Mouse (Mus musculus) T-helper 1 cell (primary cell): ENCODE measurements at regions not wholly inside any gene's neighbourhood (a gene's known extent, or its start where the extent isn't known, plus 50 kb on each side); places are given as distances from the start of the nearest gene placed in this dataset.

Experiments
- in situ Hi-C: fragments of 300-600 bp; cut with MboI, MseI; formaldehyde crosslinking; loops from one replicate; pipeline ENCODE4 v1.15.1; 2025; ENCODE audit warnings: high pct_unique_total_duplicates

DNA sequence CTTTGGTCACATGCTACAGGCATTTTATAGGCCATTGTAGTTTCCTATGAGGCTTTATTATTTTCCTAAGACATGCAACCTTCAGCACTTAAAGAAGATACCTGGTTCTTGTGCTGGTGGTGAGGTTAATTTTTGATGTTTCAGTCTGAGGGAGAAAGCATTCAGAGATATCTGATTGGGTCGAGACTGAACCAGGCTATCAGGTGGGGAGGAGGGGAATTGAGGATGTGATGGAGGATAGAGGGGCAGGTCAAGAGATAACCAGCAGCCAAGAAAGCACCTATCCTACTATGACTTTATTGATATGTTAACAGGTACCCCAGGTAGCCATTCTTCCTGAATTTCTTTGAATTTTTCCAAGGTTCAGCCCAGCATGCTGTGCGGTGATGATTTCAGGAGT is 74.1 kb upstream of the Zfp988 start:
- in situ Hi-C loops, result loop anchor here (5.0 to 25.0 kb wide), 6 partner anchors 83 to 1714 kb away; partner anchors contain the start of gene Zfp989

DNA sequence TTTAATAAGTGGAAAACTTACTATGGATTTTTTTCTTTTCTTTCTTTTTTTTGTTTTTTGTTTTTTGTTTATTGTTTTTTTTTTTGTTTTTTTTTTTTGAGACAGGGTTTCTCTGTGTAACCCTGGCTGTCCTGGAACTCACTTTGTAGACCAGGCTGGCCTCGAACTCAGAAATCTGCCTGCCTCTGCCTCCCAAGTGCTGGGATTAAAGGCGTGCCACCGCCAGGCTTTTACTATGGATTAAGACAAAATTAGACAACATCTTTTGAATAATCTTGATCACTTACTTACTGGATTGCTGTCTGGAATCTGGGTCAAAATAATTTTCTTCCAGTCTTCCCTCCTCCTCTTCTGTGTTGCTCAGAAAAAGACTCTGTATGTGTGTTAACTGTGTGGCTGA is 73.7 kb upstream of the Zfp988 start:
- in situ Hi-C loops, result loop anchor here (5.0 to 25.0 kb wide), 6 partner anchors 83 to 1714 kb away; partner anchors contain the start of gene Zfp989

DNA sequence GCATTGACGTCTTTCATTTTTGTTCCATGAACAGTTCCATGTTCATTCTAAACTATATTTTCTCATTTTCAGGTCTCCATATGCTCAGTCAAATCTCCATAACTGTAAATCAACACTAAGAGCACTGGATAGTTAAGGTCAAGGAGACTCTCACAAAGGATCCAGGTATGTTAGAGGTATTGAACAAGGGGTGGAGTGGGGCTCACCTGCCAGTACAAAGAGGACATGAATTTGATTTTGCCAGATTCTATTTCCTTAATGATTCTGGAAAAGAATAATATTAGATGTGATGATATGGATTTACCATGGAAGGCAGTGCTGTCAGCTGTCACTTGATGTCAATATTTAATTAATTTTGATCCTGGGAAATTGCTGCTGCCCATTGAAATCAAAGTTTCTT is 73.2 kb upstream of the Zfp988 start:
- in situ Hi-C loops, result loop anchor here (5.0 to 25.0 kb wide), 6 partner anchors 83 to 1715 kb away; partner anchors contain the start of gene Zfp989

DNA sequence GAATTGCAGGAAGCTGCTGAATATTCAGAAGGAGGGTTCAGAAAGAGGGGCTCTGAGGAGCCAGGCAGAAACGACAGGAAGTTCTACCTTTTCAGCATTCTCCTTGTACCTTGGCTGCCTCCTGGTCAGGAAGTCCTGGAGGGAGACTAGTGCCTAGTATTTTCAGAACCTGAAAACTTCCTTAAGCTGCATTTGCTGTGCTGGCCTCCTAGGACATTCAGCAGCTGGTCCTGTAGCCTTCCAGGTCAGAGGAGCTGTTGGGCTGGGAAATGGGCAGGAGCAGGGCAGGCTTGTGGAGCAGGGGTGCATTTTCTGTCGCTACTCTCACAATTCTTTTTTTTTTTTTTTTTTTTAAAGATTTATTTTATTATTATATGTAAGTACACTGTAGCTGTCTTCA is 71.2 kb upstream of the Zfp988 start:
- in situ Hi-C loops, result loop anchor here (5.0 to 25.0 kb wide), 6 partner anchors 81 to 1717 kb away; partner anchors contain the start of gene Zfp989

DNA sequence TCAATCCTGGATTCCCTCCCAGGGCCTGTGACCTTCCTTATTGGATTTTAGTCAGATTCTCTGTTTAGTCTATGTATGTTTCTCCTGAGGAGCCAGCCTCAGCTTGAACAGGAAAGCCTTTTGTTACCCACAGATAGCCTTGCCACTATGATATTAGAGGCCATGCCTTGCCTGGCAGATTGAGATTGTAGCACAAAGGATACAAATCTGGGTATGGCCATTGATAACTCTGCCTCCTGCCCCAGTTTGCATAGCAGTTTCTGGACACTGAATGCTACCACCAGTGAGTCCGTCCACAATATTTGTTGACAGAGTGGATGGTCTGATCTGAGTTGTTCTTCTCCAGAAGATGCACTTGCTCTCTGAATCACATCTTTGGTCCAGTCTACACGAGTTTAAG is 70.0 kb upstream of the Zfp988 start:
- in situ Hi-C loops, result loop anchor here (5.0 to 25.0 kb wide), 4 partner anchors 79 to 1133 kb away; no protein-coding TSS in a partner anchor

DNA sequence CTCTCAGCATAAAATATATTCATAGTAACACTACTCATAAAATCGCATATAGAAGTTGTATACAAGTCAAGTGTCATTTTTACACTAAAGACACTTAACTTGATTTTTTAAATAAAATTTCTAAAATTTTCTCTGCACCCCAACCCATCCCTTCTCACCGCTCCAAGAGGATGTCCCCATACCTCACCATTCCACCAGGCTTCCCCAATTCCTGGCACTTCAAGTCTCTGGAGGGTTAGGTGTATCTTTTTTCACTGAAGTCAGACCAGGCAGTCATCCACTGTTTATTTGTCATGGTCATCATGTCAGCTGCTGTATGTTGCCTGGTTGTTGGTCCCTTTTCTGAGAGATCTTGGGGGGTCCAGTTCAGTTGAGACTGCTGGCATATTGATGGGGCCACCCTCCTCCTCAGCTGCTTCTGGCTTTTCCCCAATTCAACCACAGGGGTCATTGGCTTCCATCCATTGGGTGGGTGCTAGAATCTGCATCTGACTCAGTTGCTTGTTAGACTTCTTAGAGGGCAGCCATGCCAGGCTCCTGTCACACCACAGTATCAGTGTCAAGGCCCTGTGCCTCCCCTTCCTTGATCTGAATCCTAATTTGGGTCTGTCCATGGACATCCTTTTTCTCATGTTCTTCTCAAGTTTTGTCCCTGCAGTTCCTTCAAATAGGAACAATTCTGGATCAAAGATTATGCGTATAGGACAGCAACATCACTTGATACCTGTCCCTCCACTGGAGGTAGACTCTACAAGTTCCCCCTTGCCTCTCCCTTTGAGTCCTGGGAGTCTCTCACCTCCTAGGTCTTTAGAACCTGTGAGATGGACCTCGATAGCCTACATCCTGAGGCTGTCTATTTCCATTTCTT is 63.9 kb upstream of the Zfp988 start:
- in situ Hi-C loops, result loop anchor here (5.0 to 25.0 kb wide), 4 partner anchors 429 to 1634 kb away; no protein-coding TSS in a partner anchor

DNA sequence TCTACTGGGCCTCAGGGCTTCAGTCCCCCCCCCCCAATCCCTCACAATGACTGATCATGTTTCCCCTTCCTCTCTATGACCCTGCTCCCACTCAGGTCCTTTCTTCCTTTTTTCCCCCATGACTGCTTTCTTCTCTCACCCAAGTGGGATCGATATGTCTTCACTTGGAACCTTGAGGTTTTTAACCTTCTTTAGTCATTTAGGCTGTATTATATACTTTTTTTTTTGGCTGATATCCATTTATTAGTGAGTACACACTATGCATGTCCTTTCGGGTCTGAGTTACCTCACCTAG is 63.3 kb upstream of the Zfp988 start:
- in situ Hi-C loops, result loop anchor here (5.0 to 25.0 kb wide), 4 partner anchors 430 to 1635 kb away; no protein-coding TSS in a partner anchor

DNA sequence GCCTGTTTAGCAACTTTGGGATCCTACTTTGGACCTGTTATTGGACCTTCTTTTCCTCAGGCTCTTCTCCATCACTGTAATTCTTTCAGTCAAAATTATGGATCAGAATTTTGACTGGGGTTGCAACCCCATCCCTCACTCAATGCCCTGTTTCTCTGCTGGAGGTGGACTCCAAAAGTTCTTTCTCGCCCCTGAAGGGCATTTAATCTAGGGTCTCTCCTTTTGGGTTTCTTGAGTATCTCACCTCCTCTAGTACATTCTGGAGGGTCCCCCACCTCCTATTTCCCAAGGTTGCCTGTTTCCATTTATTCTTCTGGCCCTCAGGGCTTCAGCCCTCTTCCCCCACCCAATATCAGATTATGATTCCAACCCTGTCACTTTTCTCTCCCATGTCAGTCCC is 56.9 kb upstream of the Zfp988 start:
- in situ Hi-C loops, result loop anchor here (5.0 to 25.0 kb wide), 4 partner anchors 436 to 986 kb away; no protein-coding TSS in a partner anchor
